Mouse (Mus musculus) adrenal gland, postnatal 14 days (tissue): ENCODE results near the gene Wfdc13. TPM values are rescaled to one million over a fixed set of nuclear protein-coding genes. Genes with fewer than 3 reads are reported as not detected.
"Not testable (repeated sequence)": the region's sequence is repeated elsewhere in the genome, so short reads cannot be mapped to it uniquely, and the experiment has no call there.

Experiments used
- DNase-seq: peaks from one replicate; pipeline ENCODE4 v3.0.0; 2021; ENCODE audit warnings: mixed read lengths
- total RNA-seq: library from RNA; stranded (reverse); gene quantifications from 2 replicates; pipeline ENCODE4 v1.2.3, GENCODE M21; 2021

Wfdc13 gene
- total RNA-seq, 1 experiment from 2014 or later, result not detected

DNA sequence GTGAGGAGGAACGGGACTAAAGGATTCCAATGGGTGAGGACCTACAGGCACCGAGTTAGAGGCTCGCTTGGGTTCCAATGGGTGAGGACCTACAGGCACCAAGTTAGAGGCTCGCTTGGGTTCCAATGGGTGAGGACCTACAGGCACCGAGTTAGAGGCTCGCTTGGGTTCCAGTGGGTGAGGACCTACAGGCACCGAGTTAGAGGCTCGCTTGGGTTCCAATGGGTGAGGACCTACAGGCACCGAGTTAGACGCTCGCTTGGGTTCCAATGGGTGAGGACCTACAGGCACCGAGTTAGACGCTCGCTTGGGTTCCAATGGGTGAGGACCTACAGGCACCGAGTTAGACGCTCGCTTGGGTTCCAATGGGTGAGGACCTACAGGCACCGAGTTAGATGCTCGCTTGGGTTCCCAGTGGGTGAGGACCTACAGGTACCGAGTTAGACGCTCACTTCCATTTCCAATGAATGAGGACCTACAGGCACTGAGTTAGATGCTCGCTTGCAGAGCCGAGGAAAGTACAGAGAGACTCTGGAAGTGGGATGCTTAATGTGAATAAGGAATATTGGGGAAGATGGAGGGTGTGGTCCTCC is 31.4 kb downstream of the Wfdc13 start:
- DNase-seq, result not testable (repeated sequence)

DNA sequence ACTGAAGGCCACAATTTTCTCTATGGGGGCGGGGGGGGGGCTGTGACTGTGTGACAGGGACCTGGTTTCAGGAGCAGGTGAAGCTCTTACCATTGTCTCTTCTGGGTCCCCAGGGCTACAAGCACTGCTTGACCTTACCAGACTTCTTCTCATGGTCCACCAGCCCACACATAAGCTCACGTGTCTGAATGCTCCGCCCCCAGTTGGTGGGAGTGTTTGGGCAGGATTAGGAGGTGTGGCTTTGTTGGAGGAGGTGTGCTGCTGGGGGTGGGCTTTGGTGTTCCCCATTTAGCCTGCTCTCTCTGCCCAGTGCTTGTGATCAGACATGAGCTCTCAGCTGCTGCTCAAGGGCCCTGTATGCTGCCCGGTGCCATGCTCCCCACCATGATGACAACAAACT is 38.4 kb downstream of the Wfdc13 start:
- DNase-seq, result no peak

DNA sequence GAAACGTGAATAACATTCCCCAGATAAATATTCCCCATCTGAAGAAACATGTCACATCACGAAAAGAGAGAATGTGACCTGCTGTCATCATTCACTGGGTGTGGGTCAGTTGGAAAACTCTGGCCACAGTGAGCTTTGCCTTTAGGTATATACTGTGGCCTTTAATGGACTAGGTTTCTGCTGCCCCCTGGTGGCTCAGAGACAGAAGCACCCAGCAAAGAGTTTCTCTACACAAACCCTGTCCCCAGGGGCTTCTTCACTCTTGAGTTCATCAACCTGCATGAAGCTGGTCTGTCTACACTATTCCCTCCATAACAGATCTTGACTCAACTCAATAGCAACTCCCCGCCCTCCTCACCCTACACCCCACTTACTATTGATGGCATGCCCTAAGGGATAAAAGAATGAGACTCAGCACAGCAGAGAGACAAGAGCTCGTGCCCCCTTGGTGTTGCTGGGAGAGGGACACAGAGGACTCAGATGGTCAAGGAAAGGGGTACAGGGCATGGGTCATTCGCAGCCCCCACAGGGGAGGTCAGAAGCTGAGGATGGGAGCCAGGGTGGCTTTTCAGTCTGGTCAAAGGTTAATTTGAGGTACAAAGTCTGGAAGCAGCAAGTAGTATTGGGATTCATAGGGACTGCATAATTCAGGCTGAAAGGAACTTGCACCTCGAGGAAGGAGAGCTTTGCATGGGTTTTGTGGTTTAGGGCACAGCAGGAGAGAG is 41.1 kb downstream of the Wfdc13 start:
- peak; percentile 83 for DNase-seq

DNA sequence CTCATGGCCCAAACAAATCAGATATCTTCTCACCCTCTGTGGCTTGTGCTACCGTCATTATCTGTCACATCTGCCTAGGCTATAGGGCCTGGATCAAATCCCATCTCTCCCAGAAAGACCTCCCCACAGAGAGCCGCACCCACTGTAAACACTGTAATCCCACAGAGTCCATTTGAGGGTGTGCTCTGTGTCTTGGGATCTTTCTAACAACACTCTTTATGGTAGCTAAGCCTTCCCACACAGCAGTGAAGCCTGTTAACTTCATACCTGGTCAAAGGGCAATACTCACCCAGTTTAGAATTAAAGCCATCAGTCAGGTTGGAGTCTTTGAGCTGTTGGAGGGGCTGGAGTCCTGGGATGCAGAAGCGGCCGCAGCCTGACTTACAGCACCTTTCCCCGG is 46.8 kb downstream of the Wfdc13 start:
- DNase-seq, result no peak

DNA sequence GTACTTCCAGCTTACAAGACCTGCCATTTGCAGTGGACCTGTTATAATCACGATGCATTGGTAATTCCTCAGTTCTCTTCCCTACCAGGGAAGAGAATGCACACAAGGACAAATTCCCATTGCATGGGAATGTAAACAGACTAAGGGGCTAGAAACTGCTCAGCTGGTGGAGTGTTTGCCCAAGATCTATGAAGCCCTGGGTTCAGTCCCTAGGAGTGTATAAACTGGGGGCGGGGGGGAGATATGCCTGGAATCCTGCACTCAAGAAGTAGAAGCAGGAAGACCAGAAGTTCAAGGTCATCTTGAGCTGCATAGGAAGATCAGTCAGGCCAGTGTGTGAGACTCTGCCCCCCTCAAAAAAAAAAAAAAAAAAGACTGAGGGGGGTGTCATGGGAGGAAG is 48.4 kb downstream of the Wfdc13 start:
- DNase-seq, result no peak

DNA sequence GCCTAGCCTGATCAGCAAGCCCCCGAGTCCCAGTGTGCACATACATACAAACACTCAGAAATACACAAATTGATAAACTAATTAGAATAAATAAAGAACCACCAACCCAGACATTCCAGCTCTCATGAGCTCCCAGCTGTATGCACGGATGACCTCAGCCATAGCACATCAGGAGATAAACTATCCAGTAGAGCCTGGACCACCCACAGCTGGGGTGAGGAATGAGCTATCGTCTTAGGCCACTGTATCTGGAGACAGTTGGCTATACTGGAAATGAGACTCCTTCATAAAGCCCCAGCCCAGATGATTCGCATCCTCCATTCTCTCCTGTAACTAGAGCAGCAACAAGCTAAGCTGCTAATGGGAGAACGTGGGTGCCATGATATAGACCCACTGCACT is 49.9 kb downstream of the Wfdc13 start:
- DNase-seq, result no peak

DNA sequence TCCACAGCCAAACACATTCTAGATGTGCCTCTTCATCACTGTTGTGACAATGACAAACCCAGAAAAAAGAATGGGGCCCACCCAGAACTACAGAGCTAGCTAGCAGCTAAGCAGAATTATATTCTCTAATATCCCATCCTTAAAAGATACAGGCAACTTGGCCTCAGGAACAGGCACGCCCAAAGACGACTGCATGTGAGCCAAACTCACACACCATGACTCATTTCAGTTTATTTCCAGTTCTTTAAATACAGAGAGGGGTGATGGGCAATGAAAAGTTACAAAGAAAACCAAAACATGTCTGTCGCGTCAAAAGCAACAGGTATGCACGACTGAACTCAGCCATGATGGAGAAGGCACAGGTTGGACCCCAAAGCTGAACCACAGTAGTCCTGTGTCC is 50.5 kb downstream of the Wfdc13 start:
- DNase-seq, result no peak

Other genes starting within 250 kb of the Wfdc13 start
- 153 and 208 TPM in 2 replicates for gene Sdc4, start 241.2 kb upstream of the Wfdc13 start, total RNA-seq
- gene Sys1, start 228.1 kb upstream of the Wfdc13 start, total RNA-seq, result 31.2 and 34.2 TPM in 2 replicates
- gene Gm20458, start 224.1 kb upstream of the Wfdc13 start, total RNA-seq, result 0.82 and 5.9 TPM in 2 replicates
- gene Trp53tg5, start 211.4 kb upstream of the Wfdc13 start, total RNA-seq, result not detected in 2 replicates
- 10.0 and 13.8 TPM in 2 replicates for gene Dbndd2, start 199.0 kb upstream of the Wfdc13 start, total RNA-seq
- gene Pigt, start 187.6 kb upstream of the Wfdc13 start, total RNA-seq, result 85.2 and 89.0 TPM in 2 replicates
- 2.1 TPM in 1 of 2 replicates, not detected in the other for gene Wfdc2, start 122.7 kb upstream of the Wfdc13 start, total RNA-seq
- gene Spint3, start 111.6 kb upstream of the Wfdc13 start, total RNA-seq, result not detected in 2 replicates
- gene Wfdc6a, start 99.7 kb upstream of the Wfdc13 start, total RNA-seq, result 0.49 and 1.2 TPM in 2 replicates
- not detected in 2 replicates for gene Eppin, start 91.5 kb upstream of the Wfdc13 start, total RNA-seq
- gene Wfdc6b, start 71.6 kb upstream of the Wfdc13 start, total RNA-seq, result not detected in 2 replicates
- gene Wfdc8, start 71.5 kb upstream of the Wfdc13 start, total RNA-seq, result 0.23 TPM in 1 of 2 replicates, not detected in the other
- gene Wfdc16, start 46.3 kb upstream of the Wfdc13 start, total RNA-seq, result not detected in 2 replicates
- gene Wfdc10, start 29.1 kb upstream of the Wfdc13 start, total RNA-seq, result not detected in 2 replicates
- not detected in 2 replicates for gene Wfdc9, start 28.5 kb upstream of the Wfdc13 start, total RNA-seq
- not detected in 2 replicates for gene Wfdc11, start 11.0 kb upstream of the Wfdc13 start, total RNA-seq
- not detected in 2 replicates for gene Spint4, start 13.4 kb downstream of the Wfdc13 start, total RNA-seq
- gene Spint5, start 30.2 kb downstream of the Wfdc13 start, total RNA-seq, result not detected in 2 replicates
- 0.59 TPM in 1 of 2 replicates, not detected in the other for gene Wfdc3, start 60.8 kb downstream of the Wfdc13 start, total RNA-seq
- gene Dnttip1, start 60.9 kb downstream of the Wfdc13 start, total RNA-seq, result 39.6 and 47.3 TPM in 2 replicates
- gene Ube2c, start 84.8 kb downstream of the Wfdc13 start, total RNA-seq, result 32.1 and 36.0 TPM in 2 replicates
- gene Tnnc2, start 94.9 kb downstream of the Wfdc13 start, total RNA-seq, result 1.0 TPM in 1 of 2 replicates, not detected in the other
- gene Snx21, start 100.7 kb downstream of the Wfdc13 start, total RNA-seq, result 35.7 and 46.2 TPM in 2 replicates
- gene Acot8, start 119.8 kb downstream of the Wfdc13 start, total RNA-seq, result 25.7 and 28.9 TPM in 2 replicates
- gene Zswim3, start 120.0 kb downstream of the Wfdc13 start, total RNA-seq, result 4.9 and 5.1 TPM in 2 replicates
- gene Zswim1, start 137.6 kb downstream of the Wfdc13 start, total RNA-seq, result 7.0 and 8.9 TPM in 2 replicates
- not detected in 2 replicates for gene Spata25, start 143.4 kb downstream of the Wfdc13 start, total RNA-seq
- gene Ctsa, start 147.8 kb downstream of the Wfdc13 start, total RNA-seq, result 104 and 116 TPM in 2 replicates
- 2.4 and 3.5 TPM in 2 replicates for gene Neurl2, start 148.3 kb downstream of the Wfdc13 start, total RNA-seq
- gene Pltp, start 172.6 kb downstream of the Wfdc13 start, total RNA-seq, result 35.4 and 36.2 TPM in 2 replicates
- gene Pcif1, start 194.2 kb downstream of the Wfdc13 start, total RNA-seq, result 42.3 and 54.0 TPM in 2 replicates
- 17.3 and 19.4 TPM in 2 replicates for gene Zfp335, start 226.7 kb downstream of the Wfdc13 start, total RNA-seq